Mouse (Mus musculus): ENCODE results near the gene 4430402I18Rik.

- TF ChIP-seq CTCF (IDR thresholded peaks at IDR 0.05; ENCODE audit: control insufficient read depth, insufficient read depth, insufficient read length) (no peak), USF1 (IDR thresholded peaks at IDR 0.05; ENCODE audit: low read depth) (no peak)
Measured at GRCm38 (mm10) chr19:28854831-28855230, 112.8 kb downstream of the 4430402I18Rik start.

Measured in C2C12 (cell line).